Mouse (Mus musculus): Measurements from ENCODE around the gene She.

DNA sequence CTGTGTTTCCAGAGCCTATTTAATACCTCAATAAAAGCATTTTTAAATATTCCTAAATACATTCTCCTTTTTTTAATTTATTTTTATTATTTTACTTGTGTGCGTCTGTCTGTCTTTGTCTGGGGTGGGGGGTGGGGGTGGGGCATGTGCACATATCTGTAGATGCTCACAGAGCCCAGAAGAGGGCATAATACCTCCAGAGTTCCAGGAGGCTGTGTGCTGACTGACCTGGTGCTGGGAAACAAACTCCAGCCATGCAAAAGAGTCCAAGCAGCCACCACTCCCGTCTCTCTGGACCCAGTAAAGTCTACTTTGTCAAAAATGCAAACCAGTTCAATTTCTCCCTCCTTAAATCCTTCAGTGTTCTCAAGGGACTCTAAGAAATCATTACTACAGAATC, 36.6 kb upstream of the She start:
- no peak for TF ChIP-seq EP300 (IDR thresholded peaks at IDR 0.05)
- TF ChIP-seq CTCF (IDR thresholded peaks at IDR 0.05) = no peak; the same call in 1 of the 2 replicates
